Mouse (Mus musculus) heart, adult 10 weeks (tissue): Measurements from ENCODE around the gene Hgfac. TPM values are rescaled to one million over a fixed set of nuclear protein-coding genes. Genes with fewer than 3 reads are reported as not detected.

ENCODE experiments used
- polyA plus RNA-seq: library from polyadenylated mRNA; stranded (reverse); fragments of 350-450 nt; fragmentation: Illumina TruSeq; extraction: RNeasy Lipid Tissue Mini Kit (QIAGEN cat#74804); gene quantifications from one replicate; pipeline ENCODE4 v1.2.3, GENCODE M21; 2014; ENCODE audit warnings: low read depth, low replicate concordance

The Hgfac gene
- 0.65 TPM for polyA plus RNA-seq

DNA sequence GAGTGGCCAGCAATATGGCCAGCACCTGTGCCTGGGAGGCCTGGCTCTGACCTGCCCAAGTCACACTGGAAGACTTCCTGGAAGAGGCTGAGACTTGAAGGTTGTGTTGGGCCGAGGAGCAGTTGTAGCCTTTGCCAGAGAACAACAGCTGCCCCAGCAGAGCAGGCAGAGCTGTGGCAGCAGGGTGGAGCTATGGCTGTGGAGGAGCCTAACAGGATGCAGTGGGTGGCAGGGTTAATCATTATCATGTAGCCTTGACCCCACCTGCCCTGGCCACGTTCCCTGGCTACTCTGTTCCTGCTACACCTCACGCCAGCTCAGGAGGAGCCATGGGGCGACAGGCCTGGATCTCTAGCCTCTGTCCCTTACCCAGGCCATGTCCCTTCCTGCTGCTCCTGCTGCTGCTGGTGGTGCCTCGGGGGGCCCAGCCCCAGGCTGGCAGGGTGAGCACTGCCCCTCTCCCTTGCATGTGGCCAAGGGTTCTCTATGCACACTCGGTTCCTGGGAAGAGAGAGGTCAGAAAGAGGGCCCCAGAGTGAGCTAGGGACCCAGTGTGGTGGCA is at the start of gene Hgfac:
Gene Hgfac, plus strand, starts transcription at position 242 of the 562 bp plus-strand sequence.

GRCm38 (mm10) chr5:35056604-35057432 is 15.5 kb downstream of the Hgfac start, which contains the start of gene Dok7:
Gene Dok7, plus strand, starts transcription at chr5:35056766.

Other genes with a start within 250 kb of the Hgfac start
- gene Msantd1, start 133.5 kb upstream of the Hgfac start, polyA plus RNA-seq = 2.1 TPM
- 21.4 TPM for gene Rgs12, start 92.1 kb upstream of the Hgfac start, polyA plus RNA-seq
- gene Dok7, start 15.3 kb downstream of the Hgfac start, polyA plus RNA-seq = 26.3 TPM
- 64.2 TPM for gene Lrpap1, start 64.3 kb downstream of the Hgfac start, polyA plus RNA-seq
- 0.13 TPM for gene Adra2c, start 236.8 kb downstream of the Hgfac start, polyA plus RNA-seq